Mouse (Mus musculus): ENCODE measurements around the gene Stab2.
A peak's percentile ranks its signal among the peaks of the same experiment; 100 is the strongest.

The Stab2 gene

GRCm38 (mm10) chr10:86825871-86826522 is 181.8 kb downstream of the Stab2 start:
- DNase-seq (ENCODE audit: low read depth, low spot score), result no peak

GRCm38 (mm10) chr10:86824871-86825270 is 183.0 kb downstream of the Stab2 start:
- DNase-seq (ENCODE audit: low read depth, low spot score), result no peak

GRCm38 (mm10) chr10:86824093-86824492 is 183.7 kb downstream of the Stab2 start:
- no peak for DNase-seq (ENCODE audit: low read depth, low spot score)

GRCm38 (mm10) chr10:86821014-86821413 is 186.8 kb downstream of the Stab2 start:
- DNase-seq (ENCODE audit: low read depth, low spot score), result no peak

- no peak for DNase-seq (ENCODE audit: low read depth, low spot score)
Measured at GRCm38 (mm10) chr10:86819649-86820165, 188.1 kb downstream of the Stab2 start.

- no peak for DNase-seq (ENCODE audit: low read depth, low spot score)
Measured at GRCm38 (mm10) chr10:86815133-86815532, 192.7 kb downstream of the Stab2 start.

- no peak for DNase-seq (ENCODE audit: low read depth, low spot score)
Measured at GRCm38 (mm10) chr10:86814292-86815131, 193.3 kb downstream of the Stab2 start.

- DNase-seq (ENCODE audit: low read depth, low spot score), result no peak
Measured at GRCm38 (mm10) chr10:86810612-86811011, 197.2 kb downstream of the Stab2 start.

- DNase-seq (ENCODE audit: low read depth, low spot score), result no peak
Measured at GRCm38 (mm10) chr10:86810000-86810399, 197.8 kb downstream of the Stab2 start.

GRCm38 (mm10) chr10:86808013-86808758 is 199.6 kb downstream of the Stab2 start:
- no peak for DNase-seq (ENCODE audit: low read depth, low spot score)

GRCm38 (mm10) chr10:86807362-86807761 is 200.5 kb downstream of the Stab2 start:
- DNase-seq (ENCODE audit: low read depth, low spot score), result no peak

- DNase-seq (ENCODE audit: low read depth, low spot score), result no peak
Measured at GRCm38 (mm10) chr10:86796073-86796741, 211.6 kb downstream of the Stab2 start.

GRCm38 (mm10) chr10:86794794-86795535 is 212.9 kb downstream of the Stab2 start:
- DNase-seq (ENCODE audit: low read depth, low spot score), result peak; percentile 38

GRCm38 (mm10) chr10:86794196-86794595 is 213.6 kb downstream of the Stab2 start:
- no peak for DNase-seq (ENCODE audit: low read depth, low spot score)

GRCm38 (mm10) chr10:86793509-86793951 is 214.3 kb downstream of the Stab2 start:
- DNase-seq (ENCODE audit: low read depth, low spot score), result no peak

GRCm38 (mm10) chr10:86791507-86792184 is 216.2 kb downstream of the Stab2 start:
- DNase-seq (ENCODE audit: low read depth, low spot score), result no peak
